Mouse (Mus musculus): ENCODE results near the gene Mrps12.

DNA sequence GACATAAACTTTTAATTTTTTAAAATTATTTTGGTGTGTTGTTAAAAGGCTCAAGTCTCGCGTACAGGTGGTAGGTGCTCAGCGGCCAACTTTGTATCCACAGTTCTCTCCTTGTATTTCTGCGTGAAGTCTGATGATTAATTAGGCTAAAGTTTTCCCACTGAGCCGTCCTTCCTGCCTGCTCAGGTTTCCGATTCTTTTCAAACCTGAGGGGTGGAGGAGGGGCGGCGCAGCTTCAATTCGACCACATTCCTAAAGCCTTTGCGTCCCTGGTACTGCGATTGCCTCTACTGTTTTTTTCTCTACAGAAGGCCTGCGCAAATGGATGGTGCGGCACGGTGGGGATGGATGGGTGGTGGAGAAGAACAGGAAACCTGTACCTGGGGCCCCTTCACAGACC lies 47.2 kb downstream of the Mrps12 start:
- TF ChIP-seq EP300 (IDR thresholded peaks at IDR 0.05; ENCODE audit: low read depth) (no peak), CTCF (IDR thresholded peaks at IDR 0.05; ENCODE audit: low read depth) (no peak)

All from heart, postnatal 0 days (tissue).